Mouse (Mus musculus) lung, embryonic 15.5 days (tissue): ENCODE results near the gene Gm20403. TPM values are rescaled to one million over a fixed set of nuclear protein-coding genes. Genes with fewer than 3 reads are reported as not detected.
"Not testable (repeated sequence)": the region's sequence is repeated elsewhere in the genome, so short reads cannot be mapped to it uniquely, and the experiment has no call there.

ENCODE experiments used
- ATAC-seq: fragments of 200-750 bp; cut with Nextera tagmentation; 2 replicates; pipeline ENCODE4 v1.8.0; 2017; ENCODE audit warnings: moderate number of reproducible peaks, borderline replicate concordance; ENCODE audit not compliant: low FRiP score, low TSS enrichment; ENCODE audit errors: extremely low read depth
- H3K27ac ChIP-seq: fragments of 300-500 bp; sonication (generic); 2 replicates; pipeline ENCODE4 v1.5.1; 2015; ENCODE audit warnings: moderate library complexity, mild to moderate bottlenecking, inconsistent platforms
- H3K27me3 ChIP-seq: fragments of 300-500 bp; sonication (generic); 2 replicates; pipeline ENCODE4 v1.6.1; 2015; ENCODE audit warnings: inconsistent platforms
- H3K36me3 ChIP-seq: fragments of 300-500 bp; sonication (generic); 2 replicates; pipeline ENCODE4 v1.6.1; 2015; ENCODE audit warnings: inconsistent platforms
- H3K4me1 ChIP-seq: fragments of 300-500 bp; sonication (generic); 2 replicates; pipeline ENCODE4 v1.6.1; 2015; ENCODE audit warnings: inconsistent platforms
- H3K4me2 ChIP-seq: fragments of 300-500 bp; sonication (generic); 2 replicates; pipeline ENCODE4 v1.6.1; 2015; ENCODE audit warnings: inconsistent platforms, mild to moderate bottlenecking, moderate library complexity
- H3K4me3 ChIP-seq: fragments of 300-500 bp; sonication (generic); 2 replicates; pipeline ENCODE4 v1.5.1; 2015; ENCODE audit warnings: mild to moderate bottlenecking, inconsistent platforms
- H3K9ac ChIP-seq: fragments of 300-500 bp; sonication (generic); 2 replicates; pipeline ENCODE4 v1.6.1; 2015; ENCODE audit warnings: inconsistent platforms
- H3K9me3 ChIP-seq: fragments of 300-500 bp; sonication (generic); 2 replicates; pipeline ENCODE4 v1.6.1; 2016; ENCODE audit warnings: inconsistent platforms
- WGBS: fragments of 180-500 bp; shearing (Covaris S2); methylation state at CpG from one replicate; pipeline ENCODE4 v1.1.7; 2015; 5-methylcytosine and 5-hydroxymethylcytosine counted together
- polyA plus RNA-seq: library from polyadenylated mRNA; unstranded; fragments of >200 nt; fragmentation: Nextera tagmentation; extraction: Ambion mirVana; gene quantifications from 2 replicates; pipeline ENCODE4 v1.2.1, GENCODE M21; 2015

The Gm20403 gene
- polyA plus RNA-seq, 1 experiment from 2014 or later: not detected

DNA sequence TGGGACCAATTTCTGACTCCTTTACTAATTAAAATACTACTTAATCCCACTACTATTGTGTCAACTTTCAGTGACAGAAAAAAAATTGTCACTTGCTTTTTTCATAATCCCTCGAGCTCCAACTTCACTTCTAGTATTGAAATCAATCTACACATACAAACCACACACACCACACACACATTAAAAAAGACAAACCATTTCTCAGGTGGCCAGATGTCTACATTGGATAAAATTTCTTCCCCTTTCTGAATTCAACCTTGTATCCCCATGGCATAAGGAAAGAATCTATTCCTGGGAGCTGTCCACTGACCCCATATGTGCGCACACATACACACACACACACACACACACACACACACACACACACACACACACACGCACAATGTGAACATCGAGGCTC, 29.9 kb downstream of the Gm20403 start:
- H3K27me3 ChIP-seq: no peaks in the 10 kb centered on the region
- no peak for ATAC-seq
- no peaks in the 10 kb centered on the region for H3K9me3 ChIP-seq
- 84% methylated on average over 4 of the region's 4 CpGs for WGBS
- H3K36me3 ChIP-seq: no peaks in the 10 kb centered on the region
- no peak overlapping the region for H3K9ac ChIP-seq
- H3K4me1 ChIP-seq: no peaks in the 10 kb centered on the region
- no peak overlapping the region for H3K4me2 ChIP-seq
- no peak overlapping the region for H3K4me3 ChIP-seq
- no peak overlapping the region for H3K27ac ChIP-seq

DNA sequence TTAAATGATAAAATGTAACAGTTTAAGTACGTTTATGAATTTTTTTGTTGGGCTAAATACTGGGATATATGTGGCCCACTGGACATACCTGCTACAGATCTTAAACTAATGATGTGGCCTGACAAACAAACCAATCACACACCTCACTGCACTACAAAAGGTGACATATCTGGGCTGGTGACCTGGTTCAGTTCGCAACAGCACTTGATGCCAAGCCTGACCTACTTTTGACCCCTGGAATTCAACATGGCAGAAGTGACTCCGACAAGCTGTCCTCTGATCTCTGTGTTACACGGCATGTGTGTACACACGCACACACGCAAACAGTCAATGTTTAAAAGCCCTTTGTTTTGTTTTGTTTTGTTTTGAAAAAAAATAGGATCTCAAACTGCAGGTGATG, 40.2 kb downstream of the Gm20403 start:
- no peaks in the 10 kb centered on the region for H3K9me3 ChIP-seq
- no peak overlapping the region for H3K9ac ChIP-seq
- no peak overlapping the region for H3K27ac ChIP-seq
- no peak for ATAC-seq
- H3K4me1 ChIP-seq: no peaks in the 10 kb centered on the region
- no peaks in the 10 kb centered on the region for H3K27me3 ChIP-seq
- H3K4me3 ChIP-seq: no peak overlapping the region
- no peak overlapping the region for H3K4me2 ChIP-seq
- H3K36me3 ChIP-seq: peaks cover 9% of the 10 kb centered on the region
- 67% methylated on average over 6 of the region's 6 CpGs for WGBS

GRCm38 (mm10) chr12:54942586-54943157, 43.7 kb downstream of the Gm20403 start:
- not testable (repeated sequence) for H3K27me3 ChIP-seq, H3K27ac ChIP-seq, H3K9me3 ChIP-seq, ATAC-seq, H3K4me3 ChIP-seq, H3K4me2 ChIP-seq, H3K9ac ChIP-seq, H3K4me1 ChIP-seq
- WGBS: 88% methylated on average over 6 of the region's 6 CpGs
- peaks cover 19% of the 10 kb centered on the region for H3K36me3 ChIP-seq

DNA sequence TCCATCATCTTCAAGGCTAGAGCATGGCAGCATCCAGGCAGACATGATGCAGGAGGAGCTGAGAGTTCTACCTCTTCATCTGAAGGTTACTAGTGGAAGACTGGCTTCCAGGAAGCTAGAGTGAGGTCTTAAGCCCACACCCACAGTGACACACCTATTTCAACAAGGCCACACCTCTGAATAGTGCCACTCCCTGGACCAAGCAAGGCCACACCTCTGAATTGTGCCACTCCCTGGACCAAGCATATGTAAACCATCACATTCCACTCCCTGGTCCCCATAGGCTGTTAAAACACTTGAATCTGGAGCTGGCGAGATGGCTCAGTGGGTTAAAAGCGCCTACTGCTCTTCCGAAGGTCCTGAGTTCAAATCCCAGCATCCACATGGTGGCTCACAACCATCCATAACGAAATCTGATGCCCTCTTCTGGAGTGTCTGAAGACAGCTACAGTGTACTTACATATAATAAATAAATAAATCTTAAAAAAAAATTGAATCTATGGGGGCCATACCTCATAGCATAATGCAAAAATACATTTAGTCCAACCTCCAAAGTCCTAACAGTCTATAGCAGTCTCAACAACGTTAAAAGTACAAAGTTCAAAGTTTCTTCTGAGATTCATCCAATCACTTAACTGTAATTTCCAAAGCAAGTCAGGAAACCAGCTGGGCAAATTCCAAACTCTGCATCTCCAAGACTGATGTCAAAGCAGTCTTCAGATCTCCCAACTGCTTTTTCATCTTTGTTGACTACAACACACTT, 48.6 kb downstream of the Gm20403 start:
- ATAC-seq, H3K9ac ChIP-seq, H3K4me3 ChIP-seq, H3K27ac ChIP-seq, H3K4me2 ChIP-seq, H3K27me3 ChIP-seq, H3K4me1 ChIP-seq, H3K9me3 ChIP-seq: not testable (repeated sequence)
- WGBS: 93% methylated on average over 5 of the region's 5 CpGs
- peaks cover 23% of the 10 kb centered on the region; the same call in 1 of the 2 replicates for H3K36me3 ChIP-seq

Other genes starting within 250 kb of the Gm20403 start
- gene Snx6, start 190.8 kb downstream of the Gm20403 start, polyA plus RNA-seq: 172 and 174 TPM in 2 replicates
- gene Cfl2, start 123.7 kb downstream of the Gm20403 start, polyA plus RNA-seq: 178 and 182 TPM in 2 replicates
- gene Baz1a, start 27.8 kb upstream of the Gm20403 start, polyA plus RNA-seq: 20.1 and 24.8 TPM in 2 replicates
- gene 2700097O09Rik, start 93.6 kb upstream of the Gm20403 start, polyA plus RNA-seq: 37.7 and 39.5 TPM in 2 replicates
- gene Srp54a, start 93.7 kb upstream of the Gm20403 start, polyA plus RNA-seq: 165 and 178 TPM in 2 replicates
- 17.2 and 26.4 TPM in 2 replicates for gene Fam177a, start 137.9 kb upstream of the Gm20403 start, polyA plus RNA-seq
- gene Srp54b, start 168.6 kb upstream of the Gm20403 start, polyA plus RNA-seq: 52.3 and 59.3 TPM in 2 replicates
- 6.6 TPM in 1 of 2 replicates, not detected in the other for gene 1700047I17Rik2, start 213.1 kb upstream of the Gm20403 start, polyA plus RNA-seq
- 67.3 and 69.3 TPM in 2 replicates for gene Srp54c, start 243.6 kb upstream of the Gm20403 start, polyA plus RNA-seq